Mouse (Mus musculus): Measurements from ENCODE around the gene Olfr149. TPM values are rescaled to one million over a fixed set of nuclear protein-coding genes. Genes with fewer than 3 reads are reported as not detected.

Olfr149 gene
- not detected for polyA plus RNA-seq (2017; shearing (Covaris generic))

DNA sequence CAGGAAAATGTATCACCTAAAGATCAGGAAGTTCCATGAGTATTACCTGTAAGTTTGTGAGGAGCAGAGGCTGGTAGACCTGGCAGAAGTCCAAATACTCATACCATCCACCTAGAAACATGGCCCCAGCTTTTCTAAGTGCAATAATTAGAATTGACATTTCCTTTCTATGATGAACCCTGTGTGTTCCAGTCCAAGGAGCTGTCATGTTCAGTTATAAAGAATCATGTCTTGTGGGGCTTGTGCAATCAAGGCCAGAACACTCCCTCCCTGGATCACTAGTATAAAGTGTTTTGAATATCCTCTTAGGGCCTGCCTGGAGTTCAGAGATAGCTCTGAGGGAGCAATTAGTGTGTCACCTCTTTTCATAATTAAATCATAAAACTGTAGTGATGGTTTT is at the start of gene Olfr149:
Gene Olfr149 (minus strand): TSS at position 101 of the 400 bp plus-strand sequence.

DNA sequence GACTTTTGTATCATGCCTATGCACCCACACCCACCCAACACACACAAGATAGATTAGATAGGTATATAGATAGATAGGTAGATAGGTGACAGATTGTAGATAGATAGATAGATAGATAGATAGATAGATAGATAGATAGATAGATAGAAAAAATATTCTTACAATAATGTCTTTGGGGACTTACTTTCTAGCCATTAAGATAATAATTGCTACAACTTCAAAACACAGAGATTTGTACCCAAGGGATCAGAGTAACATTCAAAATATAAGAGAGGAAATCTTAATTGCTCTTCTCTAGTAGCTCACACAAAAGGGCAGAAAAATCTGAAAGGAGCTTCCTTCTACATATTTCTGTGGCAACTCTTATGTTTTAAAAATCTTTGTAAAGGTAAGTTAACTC is 39.0 kb upstream of the Olfr149 start, which contains the start of gene Olfr967:
Gene Olfr967 (plus strand): TSS at position 301 of the 400 bp plus-strand sequence.

DNA sequence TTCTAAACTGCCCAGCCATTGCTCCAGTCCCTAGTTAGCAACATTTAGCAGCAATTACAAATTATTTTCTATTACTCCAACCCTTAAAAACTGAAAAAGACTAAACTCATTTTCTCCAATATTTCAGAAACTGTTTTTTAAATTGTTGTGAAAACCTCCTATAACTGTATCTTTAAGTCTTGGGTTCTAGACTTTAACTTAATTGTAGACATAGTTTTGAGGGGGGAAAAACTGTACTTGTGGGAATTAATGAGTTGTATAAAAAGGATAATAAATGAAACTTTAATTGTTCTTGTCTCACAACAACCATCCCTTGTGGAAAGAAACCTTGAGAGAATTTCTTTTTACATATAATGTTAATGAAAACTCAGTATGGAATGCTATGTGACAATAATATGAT is 23.8 kb upstream of the Olfr149 start, which contains the start of gene Olfr150:
Gene Olfr150 (plus strand): TSS at position 301 of the 400 bp plus-strand sequence.

DNA sequence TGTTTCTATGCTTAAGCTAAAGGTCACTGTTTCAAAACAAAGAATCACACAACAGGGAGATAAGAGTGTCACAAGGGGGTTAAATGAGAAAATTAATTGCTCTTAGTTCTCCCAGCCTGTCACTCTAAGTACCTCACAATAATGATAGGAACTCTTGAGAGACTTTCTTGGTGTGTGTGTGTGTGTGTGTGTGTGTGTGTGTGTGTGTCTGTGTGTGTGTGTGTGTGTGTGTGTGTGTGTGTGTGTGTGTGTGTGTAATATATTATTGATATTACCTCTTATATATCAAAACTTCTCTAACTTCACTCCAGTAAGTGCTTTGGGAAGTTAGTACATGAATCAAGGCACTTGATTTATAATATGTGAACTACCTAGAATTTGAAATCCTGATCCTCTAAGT is 4.1 kb upstream of the Olfr149 start, which contains the start of gene Olfr965:
Gene Olfr965 (plus strand): TSS at position 301 of the 400 bp plus-strand sequence.

DNA sequence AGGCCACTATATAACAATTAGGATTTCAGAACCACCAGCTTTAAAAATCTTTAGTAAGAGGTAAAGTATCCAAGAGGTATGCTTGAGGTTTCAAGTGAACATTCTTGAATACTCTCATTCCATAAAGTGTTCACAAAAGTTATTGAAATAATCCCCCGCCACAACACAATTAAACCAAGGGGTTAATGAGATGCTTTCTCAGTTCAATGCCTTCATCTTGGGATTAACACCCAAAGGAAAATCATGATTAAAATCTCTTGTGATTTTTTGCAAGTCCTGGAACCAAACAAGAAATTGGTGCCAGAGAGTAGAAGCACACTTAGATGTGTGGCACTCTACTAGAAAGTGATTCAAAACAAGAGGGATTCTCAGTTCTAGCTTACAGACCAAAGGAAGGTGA is 40.0 kb downstream of the Olfr149 start, which contains the start of gene Olfr963:
Gene Olfr963 (plus strand): TSS at position 301 of the 400 bp plus-strand sequence.

Other genes with a start within 250 kb of the Olfr149 start
- gene Olfr955, start 235.2 kb downstream of the Olfr149 start, polyA plus RNA-seq (2017; shearing (Covaris generic)) = not detected
- not detected for gene Olfr44, start 213.1 kb downstream of the Olfr149 start, polyA plus RNA-seq (2017; shearing (Covaris generic))
- not detected for gene Olfr957, start 191.3 kb downstream of the Olfr149 start, polyA plus RNA-seq (2017; shearing (Covaris generic))
- gene Olfr958, start 153.1 kb downstream of the Olfr149 start, polyA plus RNA-seq (2017; shearing (Covaris generic)) = not detected
- gene Olfr959, start 131.5 kb downstream of the Olfr149 start, polyA plus RNA-seq (2017; shearing (Covaris generic)) = not detected
- under 1 TPM; 0.08 to 0.60 TPM for gene AW551984, start 102.7 kb downstream of the Olfr149 start, polyA plus RNA-seq (2017; shearing (Covaris generic))
- gene Olfr148, start 96.5 kb downstream of the Olfr149 start, polyA plus RNA-seq (2017; shearing (Covaris generic)) = not detected
- gene Olfr960, start 85.7 kb downstream of the Olfr149 start, polyA plus RNA-seq (2017; shearing (Covaris generic)) = not detected
- gene Olfr961, start 62.0 kb downstream of the Olfr149 start, polyA plus RNA-seq (2017; shearing (Covaris generic)) = under 1 TPM in 1 of 2 experiments, not detected in 1; 0.52 TPM
- not detected for gene Olfr963, start 39.9 kb downstream of the Olfr149 start, polyA plus RNA-seq (2017; shearing (Covaris generic))
- gene Olfr965, start 4.2 kb upstream of the Olfr149 start, polyA plus RNA-seq (2017; shearing (Covaris generic)) = under 1 TPM in 1 of 2 experiments, not detected in 1; 0.12 TPM
- gene Olfr150, start 23.9 kb upstream of the Olfr149 start, polyA plus RNA-seq (2017; shearing (Covaris generic)) = under 1 TPM in 1 of 2 experiments, not detected in 1; 0.17 TPM
- under 1 TPM in 1 of 2 experiments, not detected in 1; 0.15 TPM for gene Olfr967, start 39.1 kb upstream of the Olfr149 start, polyA plus RNA-seq (2017; shearing (Covaris generic))
- under 1 TPM in 1 of 2 experiments, not detected in 1; 0.45 TPM for gene Olfr968, start 76.1 kb upstream of the Olfr149 start, polyA plus RNA-seq (2017; shearing (Covaris generic))
- gene Olfr969, start 83.8 kb upstream of the Olfr149 start, polyA plus RNA-seq (2017; shearing (Covaris generic)) = under 1 TPM in 1 of 2 experiments, not detected in 1; 0.39 TPM
- gene Olfr970, start 101.7 kb upstream of the Olfr149 start, polyA plus RNA-seq (2017; shearing (Covaris generic)) = not detected
- under 1 TPM in 1 of 2 experiments, not detected in 1; 0.18 TPM for gene Olfr971, start 129.8 kb upstream of the Olfr149 start, polyA plus RNA-seq (2017; shearing (Covaris generic))
- gene Olfr972, start 159.3 kb upstream of the Olfr149 start, polyA plus RNA-seq (2017; shearing (Covaris generic)) = not detected
- not detected for gene Olfr229, start 200.2 kb upstream of the Olfr149 start, polyA plus RNA-seq (2017; shearing (Covaris generic))
- gene Olfr974, start 230.4 kb upstream of the Olfr149 start, polyA plus RNA-seq (2017; shearing (Covaris generic)) = under 1 TPM in 1 of 2 experiments, not detected in 1; 0.15 TPM
- not detected for gene Olfr975, start 244.9 kb upstream of the Olfr149 start, polyA plus RNA-seq (2017; shearing (Covaris generic))

Measured in activated CD4-positive, CD25-positive, alpha-beta regulatory T cell (primary cell).